Mouse (Mus musculus): ENCODE results near the gene Gm29609.

DNA sequence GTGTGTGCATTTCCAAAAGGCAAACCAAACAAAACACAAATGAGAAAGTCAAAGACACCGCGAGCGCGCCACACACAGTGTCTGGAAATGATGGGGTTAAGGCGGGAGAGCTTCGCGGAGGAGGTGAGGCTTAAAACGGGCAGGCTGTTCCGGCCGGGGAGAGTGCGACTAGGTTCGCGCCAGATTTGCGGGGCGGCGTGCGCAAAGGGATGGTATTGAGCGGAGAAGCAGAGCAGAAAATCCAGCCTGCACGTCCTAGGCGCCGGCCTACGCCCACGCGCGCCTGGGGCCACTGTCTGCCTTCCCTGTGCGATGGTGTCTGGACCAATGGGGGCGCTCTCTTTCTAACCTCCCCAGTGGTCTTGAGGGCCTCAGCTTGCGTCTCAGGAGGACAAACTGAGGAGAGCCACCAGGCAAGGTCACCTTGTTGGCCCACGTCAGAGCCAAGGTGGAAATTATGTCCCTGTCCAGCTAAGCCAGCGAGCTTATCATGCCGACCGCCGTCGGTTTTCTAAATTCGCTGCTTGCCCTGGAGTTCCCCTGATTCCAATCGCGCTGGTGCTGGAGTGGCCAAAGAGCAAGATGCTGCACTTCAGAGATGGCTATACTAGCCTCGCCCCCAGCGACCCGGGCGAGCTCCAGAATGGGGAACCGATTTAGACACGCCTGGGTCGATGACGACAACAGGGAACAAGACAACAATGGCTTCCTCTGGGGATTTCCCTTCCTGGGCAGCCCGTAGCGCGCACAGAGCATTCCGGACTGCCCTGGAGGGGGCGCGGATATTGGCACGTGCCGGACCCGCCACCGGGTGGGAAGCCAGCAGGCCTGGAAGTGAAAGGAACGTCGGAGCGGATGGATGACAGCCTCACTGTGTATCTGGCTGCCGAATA lies 84.7 kb downstream of the Gm29609 start:
- TF ChIP-seq CTCF (IDR thresholded peaks at IDR 0.05; ENCODE audit: low read depth): no peak
- TF ChIP-seq EP300 (IDR thresholded peaks at IDR 0.05; ENCODE audit: low read depth): no peak

Data from heart, postnatal 0 days (tissue).